Mouse (Mus musculus): ENCODE measurements around the gene Casp1.
A peak's percentile ranks its signal among the peaks of the same experiment; 100 is the strongest.

The Casp1 gene

DNA sequence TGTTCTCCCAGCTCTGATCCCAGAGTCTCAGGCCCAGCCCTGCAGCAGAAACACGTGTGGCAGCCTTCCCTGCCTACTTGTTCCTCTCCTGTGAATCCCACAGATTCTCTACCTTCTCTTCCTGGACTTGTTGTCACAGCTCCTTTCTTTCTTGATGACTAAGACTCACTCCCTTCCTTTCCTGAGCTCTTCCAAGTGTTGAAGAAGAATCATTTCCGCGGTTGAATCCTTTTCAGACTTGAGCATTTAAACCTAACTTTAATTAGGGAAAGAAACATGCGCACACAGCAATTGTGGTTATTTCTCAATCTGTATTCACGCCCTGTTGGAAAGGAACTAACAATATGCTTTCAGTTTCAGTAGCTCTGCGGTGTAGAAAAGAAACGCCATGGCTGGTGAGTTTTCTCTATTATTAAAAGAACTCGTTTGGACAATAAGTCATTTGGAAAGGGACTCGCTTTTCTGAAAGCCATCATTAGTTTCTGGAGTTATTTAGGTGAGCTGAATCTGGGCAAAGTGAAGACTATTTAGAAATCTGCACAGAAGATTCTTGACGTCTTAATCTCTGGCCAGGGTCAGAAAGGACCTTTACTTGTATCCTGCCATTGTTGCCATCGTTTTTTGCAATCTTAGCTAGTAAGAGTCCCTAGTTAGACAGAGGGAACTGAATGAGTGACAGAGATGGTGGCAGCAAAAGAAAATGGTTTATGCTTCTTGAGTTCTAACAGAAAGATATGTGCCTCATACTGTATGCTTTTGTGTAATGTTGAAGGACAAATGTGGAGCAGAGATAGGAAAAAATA, at the start of gene Casp1:
TSS of gene Casp1 (plus strand) at position 189 of the 803 bp plus-strand sequence.
- no peak for DNase-seq (ENCODE audit: low spot score)

DNA sequence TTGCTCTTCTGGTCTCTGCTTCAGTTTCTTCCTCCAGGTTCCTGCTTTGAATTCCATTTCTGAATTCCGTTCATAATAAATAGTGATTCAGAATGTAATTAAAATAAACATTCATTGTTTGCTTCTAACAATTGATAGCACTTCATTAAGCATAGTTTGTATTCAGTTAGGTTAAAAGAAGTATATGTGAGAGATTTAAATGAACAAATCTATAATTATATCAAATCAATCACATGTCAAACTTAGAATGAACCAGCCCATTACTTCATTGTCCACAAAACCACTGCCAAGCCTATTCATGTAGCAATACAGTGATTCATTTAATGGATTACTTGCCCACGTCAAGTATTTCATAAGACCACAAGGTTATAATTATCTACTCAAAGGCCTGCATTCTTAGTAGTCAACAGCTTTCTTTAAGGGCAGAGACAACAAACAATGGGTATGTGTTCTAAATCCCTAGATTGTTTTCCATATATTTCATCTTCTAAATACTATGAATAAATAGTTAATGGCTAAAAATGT, 34.3 kb upstream of the Casp1 start:
- peak; percentile 6 for DNase-seq (ENCODE audit: low spot score)

DNA sequence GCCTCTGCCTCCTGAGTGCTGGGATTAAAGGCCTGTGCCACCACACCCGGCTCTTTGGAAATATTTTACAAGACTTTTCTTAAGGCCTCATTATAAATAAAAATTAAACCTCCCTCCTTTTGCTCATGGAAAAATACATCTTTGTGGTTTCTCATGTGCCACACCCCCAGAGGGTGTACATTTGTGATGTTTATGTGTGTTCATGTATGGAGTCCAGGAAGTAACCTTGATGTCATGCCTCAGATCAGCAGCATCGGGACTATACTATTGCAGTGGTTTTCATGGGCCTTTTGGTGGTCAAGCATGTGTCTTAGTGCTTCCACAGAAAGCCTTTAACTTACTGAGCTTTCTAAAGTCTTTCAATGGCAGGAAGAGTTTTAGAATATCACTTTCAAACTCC, 28.0 kb upstream of the Casp1 start:
- DNase-seq (ENCODE audit: low spot score), result no peak

DNA sequence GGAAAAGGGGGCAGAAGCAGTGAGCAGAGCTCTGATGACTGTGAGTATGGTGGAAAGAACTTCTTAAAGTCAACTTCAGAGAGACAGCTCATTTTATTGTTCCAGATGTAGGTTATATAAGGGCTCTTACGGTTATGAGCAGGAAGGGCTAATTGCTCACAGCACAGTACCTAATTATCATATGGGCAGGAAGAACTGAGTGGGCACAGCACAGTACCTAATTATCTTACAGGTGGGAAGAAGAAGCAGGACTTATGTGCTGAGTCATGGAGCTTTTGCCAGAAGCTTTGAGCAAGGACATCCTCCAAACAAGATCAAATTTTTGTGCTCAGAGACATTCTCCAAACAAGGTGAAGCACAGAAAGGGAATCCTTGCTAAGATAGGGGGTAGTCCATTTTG, 27.4 kb upstream of the Casp1 start:
- DNase-seq (ENCODE audit: low spot score), result no peak

DNA sequence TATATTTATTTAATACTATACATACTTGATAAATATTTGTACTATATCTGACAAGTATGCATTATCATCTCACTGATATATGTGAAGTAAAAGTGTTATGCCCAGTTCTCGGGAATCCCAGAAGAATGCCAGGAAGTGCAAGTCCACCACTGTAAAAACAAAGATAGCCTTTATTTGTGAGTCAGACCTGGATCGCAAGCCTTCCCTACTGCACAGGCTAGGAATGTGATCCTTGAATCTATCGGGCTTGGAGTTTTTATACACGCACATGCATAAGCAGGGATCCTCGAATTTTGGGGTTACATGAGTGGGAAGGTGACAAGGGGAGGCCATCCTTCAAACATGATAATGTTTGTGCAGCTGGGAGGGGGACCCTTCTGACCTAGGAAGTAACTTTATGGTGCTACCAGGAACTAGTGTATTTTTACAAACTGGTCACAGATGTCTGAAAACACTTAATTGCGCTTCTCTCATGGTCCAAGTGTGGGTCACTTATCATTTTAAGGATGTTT, 26.9 kb upstream of the Casp1 start:
- no peak for DNase-seq (ENCODE audit: low spot score)

DNA sequence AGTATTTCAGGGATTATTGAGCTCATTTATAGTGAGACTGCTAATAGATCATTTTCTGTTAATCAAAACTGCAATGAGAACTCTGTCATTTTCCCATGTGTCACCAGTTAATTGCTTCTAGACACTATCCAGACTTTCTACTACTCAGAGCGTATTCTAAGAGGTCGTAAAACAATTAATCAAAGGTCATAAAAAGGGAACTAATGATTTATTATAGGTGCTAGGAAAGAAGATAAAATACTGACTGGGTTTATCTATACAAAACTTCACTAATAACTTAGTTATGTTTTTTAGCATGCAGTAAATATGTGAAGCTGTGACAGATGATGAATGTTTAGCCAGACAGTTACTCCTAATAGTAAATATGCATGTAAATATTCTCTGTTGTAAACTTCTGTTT, 12.2 kb upstream of the Casp1 start:
- no peak for DNase-seq (ENCODE audit: low spot score)

DNA sequence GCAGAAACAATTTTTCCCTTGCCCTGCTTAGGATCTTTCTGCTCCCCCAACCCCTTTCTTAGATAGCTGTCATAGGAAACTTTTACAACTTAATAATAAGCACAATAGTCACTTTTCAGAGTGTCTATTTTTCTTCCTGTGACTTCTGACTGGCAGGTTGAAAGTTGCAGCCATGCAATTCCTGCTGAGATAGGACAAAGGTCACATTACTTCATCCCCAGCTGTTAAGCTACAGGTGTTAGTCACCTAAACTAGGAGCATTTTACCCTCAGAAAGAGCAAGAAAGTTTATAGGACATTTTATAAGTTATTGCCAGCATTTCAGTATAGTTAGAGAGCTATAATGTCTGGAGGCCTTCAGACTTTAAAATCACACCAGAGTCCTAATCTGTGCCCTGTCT, 11.7 kb upstream of the Casp1 start:
- no peak for DNase-seq (ENCODE audit: low spot score)

DNA sequence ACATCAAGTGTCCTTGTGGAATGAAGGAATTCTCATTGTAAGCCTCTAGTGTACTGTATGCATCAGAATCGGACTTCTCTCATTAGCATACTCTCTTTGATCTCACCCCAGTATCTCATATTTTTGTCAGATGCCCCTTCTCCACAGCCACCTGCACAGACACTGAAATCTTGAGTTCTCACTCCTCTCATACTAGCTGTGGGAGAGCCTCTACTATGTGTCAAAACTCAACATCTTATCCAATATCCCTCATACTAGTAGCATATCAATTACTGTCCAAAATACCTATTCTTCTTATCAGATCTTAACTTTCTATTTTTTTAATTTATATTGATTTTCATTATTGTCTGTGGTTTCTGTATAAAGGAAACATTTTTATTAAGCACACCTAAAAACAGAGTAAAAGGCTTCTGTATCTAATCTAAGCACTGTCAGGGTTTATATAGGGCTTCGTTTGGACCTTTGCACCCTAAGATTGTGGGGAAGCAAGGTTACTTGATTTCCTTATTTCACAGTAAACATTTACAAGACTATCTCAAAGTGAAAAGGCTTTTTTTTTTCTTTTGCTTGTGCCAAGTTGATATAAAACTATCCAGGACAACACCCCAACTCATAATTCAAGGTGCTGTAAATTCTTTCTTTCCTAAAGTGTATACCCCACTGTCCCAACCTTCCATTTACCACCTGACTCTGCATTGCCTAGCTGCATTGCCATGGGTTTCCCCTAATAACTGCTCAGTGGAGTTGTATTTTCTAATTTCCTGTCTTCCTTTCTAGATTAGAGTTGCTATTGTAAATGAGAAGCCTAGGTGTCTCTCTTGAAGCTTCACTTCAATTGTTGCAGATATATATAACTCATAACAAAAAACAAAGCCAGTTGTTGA, 1.7 kb upstream of the Casp1 start:
- DNase-seq (ENCODE audit: low spot score), result no peak

DNA sequence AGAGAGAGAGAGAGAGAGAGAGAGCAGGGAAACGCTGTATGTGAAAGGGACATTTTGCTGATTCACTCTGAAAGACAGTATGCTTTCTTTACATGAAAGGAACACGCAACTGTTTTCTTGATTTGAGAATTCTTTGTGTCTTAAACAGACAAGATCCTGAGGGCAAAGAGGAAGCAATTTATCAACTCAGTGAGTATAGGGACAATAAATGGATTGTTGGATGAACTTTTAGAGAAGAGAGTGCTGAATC, 740 bp downstream of the Casp1 start:
- DNase-seq (ENCODE audit: low spot score), result no peak

DNA sequence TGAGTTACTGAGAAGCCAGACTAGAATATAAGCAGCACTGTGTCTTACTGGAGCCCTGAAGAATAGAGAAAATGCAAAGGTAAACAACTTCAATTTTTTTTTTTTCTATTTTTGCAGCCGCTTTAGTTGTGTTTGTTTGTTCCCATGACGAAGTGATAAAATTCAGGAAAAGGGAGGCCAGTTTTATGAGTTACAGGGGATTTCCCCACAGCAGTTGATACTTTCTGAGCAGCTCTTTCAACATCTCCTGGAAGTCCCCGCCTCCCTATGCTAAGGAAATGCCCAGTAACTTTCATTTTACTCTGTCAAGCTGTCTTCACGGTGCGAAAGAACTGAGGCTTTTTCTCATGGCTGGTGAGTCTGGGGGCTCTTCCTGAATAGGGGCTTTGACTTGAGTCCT, 10.2 kb downstream of the Casp1 start, which contains the start of gene Casp4:
TSS of gene Casp4 (plus strand) at position 268 of the 400 bp plus-strand sequence.
- peak; percentile 77 for DNase-seq (ENCODE audit: low spot score)

DNA sequence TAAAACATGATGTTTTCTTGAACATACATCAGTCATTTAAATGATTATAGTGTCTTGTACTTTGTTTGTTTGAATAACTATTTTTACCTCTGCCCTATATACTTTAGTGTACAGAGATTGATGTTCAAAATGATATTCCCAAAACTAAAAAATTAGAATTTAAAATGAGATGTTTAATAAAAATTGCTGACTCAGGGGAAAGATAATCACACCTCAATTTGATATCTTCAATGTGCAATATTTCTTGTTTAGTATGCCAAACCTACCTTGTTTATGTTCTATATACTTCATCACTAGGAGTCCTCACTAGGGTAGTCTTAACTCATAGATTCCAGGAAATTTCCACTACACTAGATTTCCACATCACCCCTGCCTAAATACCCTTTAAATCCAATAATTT, 11.8 kb downstream of the Casp1 start:
- DNase-seq (ENCODE audit: low spot score), result no peak

DNA sequence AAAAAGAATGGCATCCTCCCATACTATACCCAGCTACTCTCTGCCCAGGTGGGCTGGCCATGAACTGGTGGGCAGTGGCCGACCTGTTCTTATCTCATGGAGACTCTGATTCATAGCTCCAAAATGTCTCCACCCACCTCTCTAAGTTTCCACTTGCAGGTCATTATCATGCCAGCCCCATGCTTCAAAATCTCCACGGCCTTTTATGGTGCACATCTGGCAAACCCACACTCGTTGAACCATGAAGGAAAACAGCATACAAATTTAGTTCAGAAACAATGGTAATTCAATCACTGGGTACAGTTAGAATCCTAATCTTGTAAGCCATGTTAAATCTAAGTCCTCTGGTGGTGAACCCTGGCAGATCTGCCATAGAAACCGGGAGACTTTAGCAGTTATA, 13.1 kb downstream of the Casp1 start:
- DNase-seq (ENCODE audit: low spot score), result no peak

DNA sequence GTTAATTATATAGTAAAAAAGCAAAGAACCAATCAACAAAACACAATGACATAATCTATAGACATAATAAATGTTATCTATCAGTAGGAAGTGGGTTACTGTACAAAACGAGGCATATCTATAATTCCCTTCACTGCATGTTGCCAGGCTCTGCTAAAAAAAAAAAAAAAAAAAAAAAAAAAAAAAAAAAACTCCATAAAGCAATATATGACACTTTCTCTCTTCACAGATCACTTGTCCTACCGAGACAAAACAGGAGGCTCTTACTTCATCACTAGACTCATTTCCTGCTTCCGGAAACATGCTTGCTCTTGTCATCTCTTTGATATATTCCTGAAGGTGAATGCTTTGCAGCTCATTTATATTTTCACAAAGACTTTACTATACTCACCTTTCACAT, 29.9 kb downstream of the Casp1 start:
- no peak for DNase-seq (ENCODE audit: low spot score)

DNA sequence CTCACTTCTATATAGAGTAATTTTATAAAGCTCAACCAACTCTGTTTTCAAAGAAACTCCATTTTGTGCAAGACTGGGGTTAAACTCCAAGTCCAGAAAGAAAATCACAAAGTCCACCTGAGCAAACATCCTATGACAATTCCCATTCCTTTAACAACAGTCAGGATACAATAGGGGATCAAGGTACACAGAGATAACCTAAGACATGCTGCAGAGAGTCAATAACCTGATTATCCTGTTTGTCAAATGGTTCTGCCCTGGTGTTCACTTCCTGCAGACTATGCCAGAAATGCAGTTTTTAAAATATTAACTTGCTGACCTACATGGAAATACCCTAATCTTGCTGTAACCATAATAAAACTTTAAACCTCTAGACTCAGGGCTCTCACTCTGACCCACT, 34.1 kb downstream of the Casp1 start:
- no peak for DNase-seq (ENCODE audit: low spot score)

DNA sequence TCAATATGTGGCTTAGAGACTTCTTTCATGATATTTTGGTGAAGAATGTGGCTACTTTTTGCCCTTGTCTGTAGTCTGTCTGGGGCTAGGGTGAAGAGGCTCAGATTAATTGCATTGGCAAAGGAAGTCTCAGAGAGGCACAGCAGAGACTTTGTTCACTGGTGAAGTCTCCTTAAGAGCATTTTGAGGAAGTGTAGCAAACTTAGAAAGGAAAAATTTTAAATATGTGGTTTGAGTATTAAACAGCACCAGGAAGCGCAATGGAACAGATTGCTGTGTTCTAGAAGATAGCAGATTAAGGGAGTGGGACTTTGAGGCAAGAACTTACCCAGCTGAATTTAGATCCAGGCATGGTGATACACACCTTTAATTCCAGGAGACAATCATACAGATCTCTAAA, 35.1 kb downstream of the Casp1 start:
- DNase-seq (ENCODE audit: low spot score), result no peak

DNA sequence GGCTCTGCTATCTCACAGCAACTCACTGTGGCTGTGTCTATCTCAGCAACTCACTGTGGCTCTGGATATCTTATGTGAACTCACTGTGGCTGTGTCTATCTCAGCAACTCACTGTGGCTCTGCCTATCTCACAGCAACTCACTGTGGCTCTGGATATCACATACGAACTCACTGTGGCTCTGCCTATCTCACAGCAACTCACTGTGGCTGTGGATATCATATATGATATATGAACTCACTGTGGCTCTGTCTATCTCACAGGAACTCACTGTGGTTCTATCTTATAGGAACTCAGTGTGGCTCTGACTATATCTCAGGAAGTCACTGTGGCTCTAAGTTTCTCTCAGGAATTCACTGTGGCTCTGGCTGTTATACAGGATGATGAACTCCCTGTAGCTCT, 44.8 kb downstream of the Casp1 start:
- DNase-seq (ENCODE audit: low spot score), result no peak

DNA sequence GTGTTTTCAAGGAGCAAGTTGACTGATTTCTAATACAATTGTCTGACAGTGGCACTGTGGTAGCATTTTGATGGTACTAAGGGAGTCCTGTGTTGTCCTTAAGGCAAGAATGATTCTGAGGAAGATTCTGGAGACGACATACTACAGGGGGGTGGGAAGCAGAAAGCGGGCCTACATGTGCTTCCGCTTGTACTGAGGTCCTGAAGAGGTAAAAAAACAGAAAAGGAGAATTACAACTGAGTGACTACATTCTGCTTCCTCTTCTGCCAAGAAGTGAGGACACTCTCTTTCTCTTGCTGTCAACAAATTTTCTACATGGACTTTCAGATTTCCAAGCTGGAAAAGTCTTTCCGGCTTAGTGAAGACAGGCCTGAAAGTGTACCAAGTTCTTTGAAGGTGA, 45.8 kb downstream of the Casp1 start:
- peak; percentile 16 for DNase-seq (ENCODE audit: low spot score)

DNA sequence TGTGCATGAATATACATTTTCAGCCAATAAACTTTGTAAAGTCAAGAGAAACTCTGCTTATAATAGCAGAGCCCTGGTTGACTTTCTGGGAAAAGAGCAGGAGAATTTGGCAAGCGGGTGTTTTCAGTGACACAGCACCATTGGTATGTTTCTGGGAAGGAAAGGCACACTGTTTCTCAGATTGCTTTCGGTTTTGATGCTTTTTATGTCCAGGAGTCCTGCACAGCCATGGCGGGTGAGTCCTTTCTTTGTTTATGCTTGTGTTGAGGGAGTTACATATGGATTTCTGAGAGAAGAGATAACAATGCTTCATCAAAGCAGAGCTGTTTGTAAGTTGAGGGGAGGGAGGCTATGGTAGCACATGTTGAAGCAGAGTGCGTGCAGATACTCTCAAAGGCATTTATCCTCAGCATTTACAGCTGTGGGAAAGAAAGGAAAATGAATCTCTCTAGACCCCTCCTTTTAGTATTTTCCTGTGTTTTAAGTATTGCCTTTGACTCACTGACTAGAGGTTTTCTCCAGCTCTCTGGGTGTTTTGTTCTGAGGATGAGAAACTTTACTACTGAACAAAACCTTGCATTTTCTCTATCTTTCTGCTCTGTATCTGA, 47.1 kb downstream of the Casp1 start, which contains the start of gene Casp12:
TSS of gene Casp12 (plus strand) at position 140 of the 608 bp plus-strand sequence.
- DNase-seq (ENCODE audit: low spot score), result peak; percentile 86

DNA sequence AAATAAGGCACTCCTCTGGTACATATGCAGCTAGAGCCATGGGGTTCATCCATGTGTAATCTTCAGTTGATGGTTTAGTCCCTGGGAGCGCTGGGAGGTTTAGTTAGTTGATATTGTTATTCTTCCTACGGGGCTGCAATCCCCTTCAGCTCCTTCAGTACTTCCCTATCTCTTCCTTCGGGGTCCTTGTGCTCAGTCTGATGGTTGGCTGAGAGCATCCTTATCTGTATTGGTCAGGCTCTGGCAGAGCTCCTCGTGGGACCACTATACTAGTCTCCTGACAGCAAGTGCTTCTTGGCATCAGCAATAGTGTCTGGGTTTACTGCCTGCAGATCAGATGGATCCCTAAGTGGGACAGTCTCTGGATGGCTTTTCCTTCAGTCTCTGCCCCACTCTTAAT, 49.1 kb downstream of the Casp1 start:
- DNase-seq (ENCODE audit: low spot score), result no peak

DNA sequence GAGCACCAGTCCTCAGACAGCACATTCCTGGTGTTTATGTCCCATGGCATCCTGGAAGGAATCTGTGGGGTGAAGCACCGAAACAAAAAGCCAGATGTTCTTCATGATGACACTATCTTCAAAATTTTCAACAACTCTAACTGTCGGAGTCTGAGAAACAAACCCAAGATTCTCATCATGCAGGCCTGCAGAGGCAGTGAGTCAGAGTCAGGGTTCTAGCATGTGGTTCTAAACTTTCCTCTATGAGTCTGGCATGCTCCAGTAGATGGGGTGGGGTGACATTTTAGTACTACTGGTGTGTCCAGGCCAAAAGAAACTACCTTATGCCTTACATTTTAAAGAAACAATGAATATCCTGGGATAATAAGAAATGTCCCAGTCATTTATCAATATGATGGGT, 55.4 kb downstream of the Casp1 start:
- no peak for DNase-seq (ENCODE audit: low spot score)

DNA sequence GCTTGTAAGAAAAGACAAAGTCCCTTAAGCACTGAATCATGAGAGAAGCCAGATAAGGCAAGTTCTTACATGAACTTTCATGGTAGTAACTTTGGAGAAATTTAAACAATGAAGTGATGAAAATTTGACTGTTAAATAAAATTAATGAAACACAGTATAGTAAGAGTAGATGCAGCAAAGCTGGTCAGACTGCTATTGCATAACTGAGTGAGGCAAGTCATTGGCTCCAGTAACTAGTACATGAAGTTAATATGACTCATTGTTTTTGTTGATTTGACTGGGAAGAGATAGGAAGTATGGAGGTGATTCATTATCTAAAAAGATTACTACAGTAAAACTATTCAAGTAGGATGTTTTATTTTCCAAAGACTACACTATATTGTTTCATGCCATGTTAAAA, 58.5 kb downstream of the Casp1 start:
- peak; percentile 67 for DNase-seq (ENCODE audit: low spot score)

All from adipocyte (in vitro differentiated cells).